Mouse (Mus musculus) brain, embryonic 14.5 days (tissue): ENCODE results near the gene Ltb4r1.

ENCODE experiments used
- CTCF ChIP-seq: fragments of 200-500 bp; IDR thresholded peaks from 2 replicates; pipeline ENCODE4 v1.5.1; 2012; ENCODE audit warnings: inconsistent platforms, mild to moderate bottlenecking, moderate library complexity, borderline replicate concordance; ENCODE audit not compliant: insufficient read depth, insufficient read length; ENCODE audit errors: extremely low read depth
- POLR2A ChIP-seq: fragments of 200-500 bp; IDR thresholded peaks from 2 replicates; pipeline ENCODE4 v1.6.1; 2012; ENCODE audit warnings: mild to moderate bottlenecking, inconsistent platforms, borderline replicate concordance; ENCODE audit not compliant: poor library complexity, insufficient read depth, insufficient read length, severe bottlenecking; ENCODE audit errors: extremely low read depth

DNA sequence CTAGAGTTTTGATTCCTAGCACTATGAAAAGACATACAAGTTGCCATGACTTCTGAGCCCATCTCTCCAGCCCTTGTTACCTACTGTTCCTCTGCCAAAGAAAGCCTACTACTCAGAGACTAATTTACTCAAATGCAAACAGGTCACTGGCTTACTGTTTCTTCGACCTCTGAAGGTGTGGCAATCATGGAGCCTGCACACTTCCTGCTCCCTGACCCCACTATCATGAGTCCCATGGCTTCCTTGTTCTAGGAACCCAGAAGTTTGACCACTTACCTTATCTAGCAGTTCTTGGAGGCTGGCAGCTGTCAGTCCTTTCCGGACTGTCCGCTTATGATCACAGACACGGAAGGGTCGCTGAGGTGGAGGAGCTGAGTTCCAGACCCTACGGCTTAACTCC lies 8.2 kb upstream of the Ltb4r1 start:
- TF ChIP-seq CTCF (no peak), POLR2A (no peak)
